Mouse (Mus musculus) kidney, adult 2 months (tissue): ENCODE results near the gene Tgfb1. TPM values are rescaled to one million over a fixed set of nuclear protein-coding genes. Genes with fewer than 3 reads are reported as not detected.

Source experiments
- DNase-seq: peaks from one replicate; pipeline ENCODE4 v3.0.0; 2021
- H3K27ac ChIP-seq: fragments of 200-500 bp; 2 replicates; pipeline ENCODE4 v1.5.1; 2012; ENCODE audit warnings: low read depth, low read length, control low read depth, inconsistent platforms; ENCODE audit not compliant: insufficient read depth
- H3K27me3 ChIP-seq: fragments of 200-500 bp; replicated peaks from 2 replicates; pipeline ENCODE4 v1.6.1; 2012; ENCODE audit warnings: mild to moderate bottlenecking, moderate library complexity, low read length, inconsistent platforms; ENCODE audit not compliant: control insufficient read depth, insufficient read depth
- H3K36me3 ChIP-seq: fragments of 200-500 bp; 2 replicates; pipeline ENCODE4 v1.6.1; 2012; ENCODE audit warnings: mild to moderate bottlenecking, moderate library complexity, low read length, inconsistent platforms; ENCODE audit not compliant: control insufficient read depth, insufficient read depth
- H3K4me1 ChIP-seq: fragments of 200-500 bp; 2 replicates; pipeline ENCODE4 v1.6.1; 2011; ENCODE audit warnings: low read length; ENCODE audit not compliant: control insufficient read depth, insufficient read depth
- H3K4me3 ChIP-seq: fragments of 200-500 bp; 2 replicates; pipeline ENCODE4 v1.5.1; 2011; ENCODE audit warnings: mild to moderate bottlenecking, low read depth, low read length, control low read depth; ENCODE audit not compliant: insufficient read depth
- CTCF ChIP-seq: fragments of 200-500 bp; conservative IDR thresholded peaks from 2 replicates; pipeline ENCODE4 v1.5.1; 2011; ENCODE audit warnings: low read depth, mild to moderate bottlenecking, control low read depth, low read length, moderate library complexity, mixed read lengths; ENCODE audit not compliant: insufficient read depth, insufficient read length
- POLR2A ChIP-seq: fragments of 200-500 bp; IDR thresholded peaks from one replicate; pipeline ENCODE4 v1.6.1; 2011; ENCODE audit warnings: low read depth, low read length, control low read depth
- WGBS: fragments of 180-500 bp; shearing (Covaris S2); methylation state at CpG from one replicate; pipeline ENCODE4 v1.1.7; 2018; 5-methylcytosine and 5-hydroxymethylcytosine counted together
- polyA plus RNA-seq: library from polyadenylated mRNA; depleted of rRNA; stranded (reverse); fragments of >200 nt; gene quantifications from 2 replicates; pipeline ENCODE4 v1.2.3, GENCODE M21; 2012

Tgfb1 gene
- polyA plus RNA-seq, 1 experiment, result 24.5 TPM

GRCm38 (mm10) chr7:25711731-25712197, 25.0 kb downstream of the Tgfb1 start:
- DNase-seq, result no peak
- Histone ChIP-seq H3K4me1 (0 out of 2 replicates have a peak, but pooled peaks cover 3% of the 10 kb centered on the region), H3K36me3 (no peaks in the 10 kb centered on the region; the same call in 1 of the 2 replicates), H3K4me3 (no peak overlapping the region), H3K27me3 (no peaks in the 10 kb centered on the region), H3K27ac (no peak overlapping the region)
- WGBS, result 60% methylated on average over 7 of the region's 7 CpGs
- TF ChIP-seq CTCF, result no peak

- no peaks in the 10 kb centered on the region for H3K27me3 ChIP-seq
- no peak overlapping the region for H3K4me3 ChIP-seq
- 86% methylated on average over 9 of the region's 9 CpGs for WGBS
- TF ChIP-seq POLR2A (no peak), CTCF (no peak)
- no peak overlapping the region for H3K27ac ChIP-seq
- H3K36me3 ChIP-seq, result no peaks in the 10 kb centered on the region; the same call in 1 of the 2 replicates
- 0 out of 2 replicates have a peak, but pooled peaks cover 3% of the 10 kb centered on the region for H3K4me1 ChIP-seq
- DNase-seq, result no peak
Measured at GRCm38 (mm10) chr7:25712801-25713200, 26.0 kb downstream of the Tgfb1 start.

- no peak for DNase-seq
- H3K27ac ChIP-seq, result no peak overlapping the region
- H3K36me3 ChIP-seq, result no peaks in the 10 kb centered on the region; the same call in 1 of the 2 replicates
- peaks cover 6% of the 10 kb centered on the region; the same call in 1 of the 2 replicates for H3K4me1 ChIP-seq
- no peaks in the 10 kb centered on the region for H3K27me3 ChIP-seq
- 89% methylated on average over 8 of the region's 8 CpGs for WGBS
- TF ChIP-seq CTCF, result no peak
- TF ChIP-seq POLR2A, result no peak
- H3K4me3 ChIP-seq, result no peak overlapping the region
Measured at GRCm38 (mm10) chr7:25714581-25714980, 27.8 kb downstream of the Tgfb1 start.

DNA sequence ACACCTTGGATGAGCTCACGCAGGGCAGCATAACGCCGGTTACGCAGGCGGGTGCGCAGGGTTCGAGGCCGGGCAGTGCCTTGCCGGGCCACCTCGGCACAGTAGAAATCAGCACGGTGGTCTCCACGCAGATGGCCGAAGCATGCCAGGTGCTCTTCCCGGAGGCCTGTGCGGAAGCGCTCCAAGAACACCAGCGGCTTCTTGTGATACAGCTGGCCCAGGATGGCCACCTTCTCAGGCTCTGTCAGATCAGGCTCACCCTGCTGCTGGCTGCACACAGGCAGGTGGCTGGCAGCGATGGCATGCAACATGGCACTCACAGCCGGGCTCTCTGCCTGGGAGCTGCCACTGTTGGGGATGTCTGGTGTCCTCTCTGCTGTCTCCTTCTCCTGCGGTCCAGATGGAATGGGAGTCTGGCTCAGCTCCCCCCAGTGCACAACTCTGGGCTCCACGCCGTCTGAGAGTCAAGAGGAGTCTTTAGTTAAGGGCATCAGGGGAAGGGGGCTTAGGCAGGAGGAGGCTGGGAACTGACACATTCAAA, 29.0 kb downstream of the Tgfb1 start:
- TF ChIP-seq CTCF (no peak), POLR2A (no peak)
- Histone ChIP-seq H3K4me1 (peaks cover 3% of the 10 kb centered on the region; the same call in 1 of the 2 replicates), H3K27ac (no peak overlapping the region), H3K36me3 (no peaks in the 10 kb centered on the region; the same call in 1 of the 2 replicates), H3K4me3 (no peak overlapping the region), H3K27me3 (no peaks in the 10 kb centered on the region)
- 95% methylated on average over 22 of the region's 22 CpGs for WGBS
- no peak for DNase-seq

DNA sequence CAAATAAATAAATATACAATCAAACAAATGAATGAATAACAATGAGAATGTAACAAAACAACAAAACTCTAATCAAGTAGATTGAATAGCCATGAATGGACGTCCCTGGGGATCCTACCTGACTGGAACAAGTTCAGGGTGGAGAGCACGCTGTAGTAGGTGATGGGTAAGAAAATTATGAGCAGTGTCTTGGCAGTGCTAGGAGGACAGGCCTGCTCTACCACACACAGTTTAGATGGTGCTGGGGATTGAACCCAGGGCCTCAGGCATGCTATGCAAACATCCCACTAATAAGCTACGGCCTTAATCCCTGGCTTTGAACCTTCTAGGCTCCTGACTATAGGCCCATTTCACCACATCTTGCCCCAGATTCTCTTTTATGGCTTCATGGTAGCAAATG, 30.7 kb downstream of the Tgfb1 start:
- Histone ChIP-seq H3K4me3 (no peak overlapping the region), H3K4me1 (peaks cover 3% of the 10 kb centered on the region; the same call in 1 of the 2 replicates), H3K27ac (no peak overlapping the region), H3K27me3 (no peaks in the 10 kb centered on the region), H3K36me3 (peaks cover 2% of the 10 kb centered on the region)
- WGBS, result 86% methylated on average over 3 of the region's 3 CpGs
- TF ChIP-seq CTCF, result no peak
- no peak for TF ChIP-seq POLR2A
- DNase-seq, result no peak

- WGBS, result 2% methylated on average over 32 of the region's 32 CpGs
- DNase-seq, result peak; percentile 98
- H3K27ac ChIP-seq, result peak within 1 kb of the TSS; percentile 79
- peaks cover 3% of the 10 kb centered on the region; the same call in 1 of the 2 replicates for H3K4me1 ChIP-seq
- peaks cover 2% of the 10 kb centered on the region; the same call in 1 of the 2 replicates for H3K36me3 ChIP-seq
- TF ChIP-seq POLR2A (peak; percentile 27), CTCF (no peak)
- H3K27me3 ChIP-seq, result no peaks in the 10 kb centered on the region
- peak within 1 kb of the TSS; percentile 68 for H3K4me3 ChIP-seq
Measured at GRCm38 (mm10) chr7:25718788-25719417, 32.1 kb downstream of the Tgfb1 start, which contains the start of gene Ccdc97. Gene Ccdc97, minus strand, starts transcription at chr7:25719088.
